Mouse (Mus musculus) adrenal gland, adult 10 weeks (tissue): ENCODE data around the gene Iqcf6. TPM values are rescaled to one million over a fixed set of nuclear protein-coding genes. Genes with fewer than 3 reads are reported as not detected.

ENCODE experiments used
- polyA plus RNA-seq: library from polyadenylated mRNA; stranded (reverse); fragments of 350-450 nt; fragmentation: Illumina TruSeq; extraction: RNeasy Lipid Tissue Mini Kit (QIAGEN cat#74804); gene quantifications from one replicate; pipeline ENCODE4 v1.2.3, GENCODE M21; 2014; ENCODE audit warnings: low read depth, low replicate concordance

Iqcf6 gene
- not detected for polyA plus RNA-seq

DNA sequence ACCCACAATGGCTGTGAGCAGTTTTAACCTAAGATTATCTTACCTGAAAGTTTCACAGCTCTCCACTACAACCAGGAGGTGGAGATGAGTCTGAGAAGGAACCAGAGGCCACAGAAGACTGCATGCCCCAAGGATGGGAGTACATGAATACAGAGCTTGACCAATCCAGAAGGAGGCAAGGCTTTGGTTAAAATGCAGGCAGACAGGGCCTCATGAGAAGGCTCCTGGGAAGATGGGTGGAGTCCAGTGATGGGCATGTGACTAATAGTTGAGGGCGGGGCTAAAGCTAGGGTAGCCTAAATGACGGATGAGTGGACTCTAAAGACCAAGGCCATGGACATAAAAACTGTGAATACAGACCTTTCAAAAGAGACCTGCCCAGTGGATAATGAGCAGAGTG is at the start of gene Iqcf6:
Iqcf6 (plus strand) TSS at position 301 of the 400 bp plus-strand sequence.

GRCm38 (mm10) chr9:106655884-106656720 is 29.7 kb downstream of the Iqcf6 start, which contains the start of gene Grm2:
Grm2 (minus strand) TSS chr9:106656082.

Other genes with a start within 250 kb of the Iqcf6 start
- gene Rpl29, start 197.1 kb upstream of the Iqcf6 start, polyA plus RNA-seq, result 28.9 TPM
- gene Acy1, start 188.3 kb upstream of the Iqcf6 start, polyA plus RNA-seq, result 0.82 TPM
- gene Abhd14b, start 179.1 kb upstream of the Iqcf6 start, polyA plus RNA-seq, result 17.8 TPM
- 1.0 TPM for gene Abhd14a, start 178.9 kb upstream of the Iqcf6 start, polyA plus RNA-seq
- gene Pcbp4, start 173.3 kb upstream of the Iqcf6 start, polyA plus RNA-seq, result not detected
- not detected for gene Gpr62, start 160.6 kb upstream of the Iqcf6 start, polyA plus RNA-seq
- gene Rrp9, start 150.6 kb upstream of the Iqcf6 start, polyA plus RNA-seq, result not detected
- gene Parp3, start 149.6 kb upstream of the Iqcf6 start, polyA plus RNA-seq, result 16.7 TPM
- not detected for gene Iqcf1, start 126.6 kb upstream of the Iqcf6 start, polyA plus RNA-seq
- not detected for gene Iqcf5, start 112.0 kb upstream of the Iqcf6 start, polyA plus RNA-seq
- not detected for gene Iqcf3, start 65.0 kb upstream of the Iqcf6 start, polyA plus RNA-seq
- not detected for gene Iqcf4, start 55.6 kb upstream of the Iqcf6 start, polyA plus RNA-seq
- gene Grm2, start 29.5 kb downstream of the Iqcf6 start, polyA plus RNA-seq, result not detected
- gene Tex264, start 59.3 kb downstream of the Iqcf6 start, polyA plus RNA-seq, result 16.4 TPM
- gene Rad54l2, start 162.6 kb downstream of the Iqcf6 start, polyA plus RNA-seq, result 13.2 TPM
- gene Dcaf1, start 195.3 kb downstream of the Iqcf6 start, polyA plus RNA-seq, result 43.3 TPM